Mouse (Mus musculus) liver, postnatal 0 days (tissue): Measurements from ENCODE around the gene Cbln1. TPM values are rescaled to one million over a fixed set of nuclear protein-coding genes. Genes with fewer than 3 reads are reported as not detected.

Experiments
- ATAC-seq: fragments of 200-750 bp; cut with Nextera tagmentation; 2 replicates; pipeline ENCODE4 v1.8.0; 2017; ENCODE audit warnings: mild to moderate bottlenecking, moderate library complexity
- DNase-seq: peaks from one replicate; pipeline ENCODE4 v3.0.0-alpha.2; 2016
- H3K27ac ChIP-seq: fragments of 300-500 bp; sonication (generic); 2 replicates; pipeline ENCODE4 v1.5.1; 2014; ENCODE audit warnings: antibody characterized with exemption, moderate library complexity, mild to moderate bottlenecking, low read depth
- H3K27me3 ChIP-seq: fragments of 300-500 bp; sonication (generic); 2 replicates; pipeline ENCODE4 v1.6.1; 2014; ENCODE audit warnings: low read length, control low read depth, mixed read lengths; ENCODE audit not compliant: insufficient read depth
- H3K36me3 ChIP-seq: fragments of 300-500 bp; sonication (generic); replicated peaks from 2 replicates; pipeline ENCODE4 v1.6.1; 2014; ENCODE audit warnings: mild to moderate bottlenecking, control low read depth, low read length, moderate library complexity, mixed read lengths; ENCODE audit not compliant: insufficient read depth
- H3K4me1 ChIP-seq: fragments of 300-500 bp; sonication (generic); 2 replicates; pipeline ENCODE4 v1.6.1; 2014; ENCODE audit warnings: antibody characterized with exemption, mild to moderate bottlenecking, control low read depth; ENCODE audit not compliant: insufficient read depth
- H3K4me2 ChIP-seq: fragments of 300-500 bp; sonication (generic); 2 replicates; pipeline ENCODE4 v1.6.1; 2014; ENCODE audit warnings: low read depth, mild to moderate bottlenecking, low read length, moderate library complexity, mixed read lengths
- H3K4me3 ChIP-seq: fragments of 300-500 bp; sonication (generic); 2 replicates; pipeline ENCODE4 v1.5.1; 2014; ENCODE audit warnings: low read depth, low read length
- H3K9ac ChIP-seq: fragments of 300-500 bp; sonication (generic); replicated peaks from 2 replicates; pipeline ENCODE4 v1.6.1; 2014; ENCODE audit warnings: mild to moderate bottlenecking, moderate library complexity
- H3K9me3 ChIP-seq: fragments of 300-500 bp; sonication (generic); 2 replicates; pipeline ENCODE4 v1.6.1; 2016; ENCODE audit warnings: mild to moderate bottlenecking, control low read depth, low read length, mixed read lengths
- CTCF ChIP-seq: sonication (generic); IDR thresholded peaks from 2 replicates; pipeline ENCODE4 v1.5.1; 2016; ENCODE audit warnings: antibody characterized with exemption, low read depth
- EP300 ChIP-seq: IDR thresholded peaks from 2 replicates; pipeline ENCODE4 v1.6.1; 2016; ENCODE audit warnings: antibody characterized with exemption, low read depth, mild to moderate bottlenecking
- WGBS: fragments of 180-500 bp; shearing (Covaris S2); extraction: QIAGEN DNeasy Blood & Tissue Kit; methylation state at CpG from one replicate; pipeline ENCODE4 v1.1.7; 2014; ENCODE audit not compliant: insufficient replicate concordance; 5-methylcytosine and 5-hydroxymethylcytosine counted together
- polyA plus RNA-seq: library from polyadenylated mRNA; unstranded; fragments of >200 nt; fragmentation: Nextera tagmentation; extraction: Ambion mirVana; gene quantifications from 2 replicates; pipeline ENCODE4 v1.2.1, GENCODE M21; 2015

The Cbln1 gene
- polyA plus RNA-seq, 1 experiment from 2014 or later: not detected

GRCm38 (mm10) chr8:87481396-87481795, 9.0 kb upstream of the Cbln1 start:
- ATAC-seq (no peak), DNase-seq (no peak)
- no peaks in the 10 kb centered on the region for H3K4me1 ChIP-seq
- TF ChIP-seq EP300 (no peak), CTCF (no peak)
- H3K27ac ChIP-seq: no peak overlapping the region
- no peak overlapping the region for H3K4me2 ChIP-seq
- H3K27me3 ChIP-seq: peaks cover 10% of the 10 kb centered on the region; the same call in 1 of the 2 replicates
- H3K9me3 ChIP-seq: no peaks in the 10 kb centered on the region
- no peak overlapping the region for H3K9ac ChIP-seq
- WGBS: 61% methylated on average over 1 of the region's 1 CpGs
- no peaks in the 10 kb centered on the region for H3K36me3 ChIP-seq
- no peak overlapping the region for H3K4me3 ChIP-seq

- 49% methylated on average over 3 of the region's 3 CpGs for WGBS
- peaks cover 36% of the 10 kb centered on the region for H3K27me3 ChIP-seq
- H3K27ac ChIP-seq: no peak overlapping the region
- no peak overlapping the region for H3K4me2 ChIP-seq
- H3K9me3 ChIP-seq: no peaks in the 10 kb centered on the region
- ATAC-seq (no peak), DNase-seq (no peak)
- H3K36me3 ChIP-seq: no peaks in the 10 kb centered on the region
- no peak overlapping the region for H3K9ac ChIP-seq
- H3K4me1 ChIP-seq: peaks cover 2% of the 10 kb centered on the region; the same call in 1 of the 2 replicates
- H3K4me3 ChIP-seq: no peak overlapping the region
- no peak for TF ChIP-seq EP300
- no peak for TF ChIP-seq CTCF
Observed at GRCm38 (mm10) chr8:87478221-87478620, 5.8 kb upstream of the Cbln1 start.

GRCm38 (mm10) chr8:87477102-87477645, 4.8 kb upstream of the Cbln1 start:
- WGBS: 44% methylated on average over 3 of the region's 3 CpGs
- Histone ChIP-seq H3K9me3 (no peaks in the 10 kb centered on the region), H3K4me2 (no peak overlapping the region), H3K4me3 (no peak overlapping the region), H3K27me3 (peaks cover 46% of the 10 kb centered on the region), H3K9ac (no peak overlapping the region), H3K27ac (no peak overlapping the region), H3K36me3 (no peaks in the 10 kb centered on the region), H3K4me1 (peaks cover 11% of the 10 kb centered on the region)
- no peak for DNase-seq
- TF ChIP-seq EP300: no peak
- no peak for TF ChIP-seq CTCF
- ATAC-seq: no peak

- 48% methylated on average over 3 of the region's 3 CpGs for WGBS
- no peak for ATAC-seq
- no peak for TF ChIP-seq CTCF
- no peak for TF ChIP-seq EP300
- Histone ChIP-seq H3K4me2 (no peak overlapping the region), H3K9ac (no peak overlapping the region), H3K9me3 (no peaks in the 10 kb centered on the region), H3K27me3 (peaks cover 62% of the 10 kb centered on the region), H3K4me1 (peaks cover 13% of the 10 kb centered on the region), H3K36me3 (no peaks in the 10 kb centered on the region), H3K27ac (no peak overlapping the region), H3K4me3 (no peak overlapping the region)
- DNase-seq: no peak
Observed at GRCm38 (mm10) chr8:87475551-87475950, 3.1 kb upstream of the Cbln1 start.

- 68% methylated on average over 8 of the region's 8 CpGs for WGBS
- no peak for TF ChIP-seq CTCF
- TF ChIP-seq EP300: no peak
- Histone ChIP-seq H3K27me3 (peaks cover 74% of the 10 kb centered on the region), H3K9ac (no peak overlapping the region), H3K27ac (no peak overlapping the region), H3K9me3 (no peaks in the 10 kb centered on the region), H3K36me3 (no peaks in the 10 kb centered on the region), H3K4me1 (peaks cover 13% of the 10 kb centered on the region), H3K4me2 (no peak overlapping the region), H3K4me3 (no peak overlapping the region)
- no peak for ATAC-seq
- no peak for DNase-seq
Observed at GRCm38 (mm10) chr8:87474379-87474778, 2.0 kb upstream of the Cbln1 start.

- H3K9ac ChIP-seq: no peak overlapping the region
- H3K27ac ChIP-seq: no peak overlapping the region
- peaks cover 79% of the 10 kb centered on the region for H3K27me3 ChIP-seq
- no peaks in the 10 kb centered on the region for H3K9me3 ChIP-seq
- H3K4me1 ChIP-seq: peaks cover 13% of the 10 kb centered on the region
- WGBS: 38% methylated on average over 2 of the region's 2 CpGs
- no peaks in the 10 kb centered on the region for H3K36me3 ChIP-seq
- ATAC-seq: no peak
- DNase-seq: no peak
- TF ChIP-seq EP300: no peak
- TF ChIP-seq CTCF: no peak
- H3K4me3 ChIP-seq: no peak overlapping the region
- H3K4me2 ChIP-seq: no peak overlapping the region
Observed at GRCm38 (mm10) chr8:87473940-87474339, 1.5 kb upstream of the Cbln1 start.
